Mouse (Mus musculus) heart, adult 8-10 months (tissue): ENCODE measurements around the gene Gpr35. TPM values are rescaled to one million over a fixed set of nuclear protein-coding genes. Genes with fewer than 3 reads are reported as not detected.

ENCODE experiments used
- total RNA-seq, 4 experiments: library from RNA; stranded (reverse); gene quantifications; 2 replicates each; pipeline ENCODE4 v1.2.4; 2022

The Gpr35 gene
- total RNA-seq, 4 experiments from 2014 or later = 0.19 to 1.3 (median 0.47) TPM

Other genes starting within 250 kb of the Gpr35 start
- gene Gpc1, start 119.2 kb upstream of the Gpr35 start, total RNA-seq = 100 to 1,000 TPM; 481 to 555 (median 528) TPM
- under 1 TPM in 2 of 4 experiments, not detected in 2; 0.09 to 0.11 TPM for gene Ankmy1, start 48.0 kb upstream of the Gpr35 start, total RNA-seq
- 10 to 100 TPM; 15.6 to 16.6 (median 16.5) TPM for gene Dusp28, start 43.9 kb upstream of the Gpr35 start, total RNA-seq
- gene Rnpepl1, start 40.1 kb upstream of the Gpr35 start, total RNA-seq = 10 to 100 TPM; 72.0 to 80.4 (median 77.3) TPM
- gene Capn10, start 16.5 kb upstream of the Gpr35 start, total RNA-seq = 1 to 10 TPM; 4.9 to 7.4 (median 6.7) TPM
- gene Aqp12, start 55.5 kb downstream of the Gpr35 start, total RNA-seq = not detected
- 1 to 10 TPM; 1.1 to 2.2 (median 1.3) TPM for gene Kif1a, start 151.1 kb downstream of the Gpr35 start, total RNA-seq
- not detected for gene Agxt, start 184.4 kb downstream of the Gpr35 start, total RNA-seq
- gene 2310007B03Rik, start 210.1 kb downstream of the Gpr35 start, total RNA-seq = not detected
- under 1 TPM in 3 of 4 experiments, not detected in 1; 0.06 to 0.09 (median 0.06) TPM for gene Crocc2, start 217.9 kb downstream of the Gpr35 start, total RNA-seq